Mouse (Mus musculus): Measurements from ENCODE around the gene Muc4.

The Muc4 gene

DNA sequence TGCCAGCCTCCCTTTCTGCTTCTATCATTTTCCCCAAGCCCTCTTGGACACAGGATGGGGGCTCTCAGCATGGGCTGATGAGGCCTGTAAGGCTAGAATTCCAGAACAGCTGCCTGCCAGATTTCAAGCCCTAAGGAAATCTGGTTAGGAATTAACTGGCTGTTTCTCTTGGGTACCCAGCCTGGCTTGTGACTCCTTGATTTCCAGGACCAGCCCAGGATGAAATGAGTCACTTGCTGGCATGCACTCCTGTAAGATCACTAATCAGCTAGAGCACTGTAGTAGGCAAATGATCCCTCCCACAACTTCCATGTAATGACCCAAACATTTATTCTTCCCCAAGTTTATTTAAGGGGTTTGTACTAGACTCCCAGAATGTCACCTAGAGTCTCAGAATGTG lies 7.4 kb upstream of the Muc4 start:
- no peak for DNase-seq

DNA sequence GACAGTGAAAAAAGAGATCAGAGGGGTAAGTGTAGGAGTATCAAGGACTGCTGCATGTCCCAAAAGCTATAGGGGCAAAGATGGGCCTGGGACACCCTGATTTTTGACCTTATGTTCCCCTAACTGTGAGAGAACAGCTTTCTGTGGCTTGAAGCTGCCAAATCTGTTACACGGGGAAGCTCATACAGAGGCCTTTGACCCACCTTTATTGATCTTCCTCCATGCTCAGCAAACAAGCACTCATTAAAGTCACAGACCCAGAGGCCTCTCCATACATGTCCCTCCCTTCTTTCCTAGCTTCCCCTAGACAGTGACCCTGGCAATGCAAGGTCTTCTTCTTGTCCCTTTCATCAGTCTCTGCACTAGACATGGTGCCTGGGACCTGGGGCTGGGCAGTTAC lies 7.0 kb upstream of the Muc4 start:
- no peak for DNase-seq

DNA sequence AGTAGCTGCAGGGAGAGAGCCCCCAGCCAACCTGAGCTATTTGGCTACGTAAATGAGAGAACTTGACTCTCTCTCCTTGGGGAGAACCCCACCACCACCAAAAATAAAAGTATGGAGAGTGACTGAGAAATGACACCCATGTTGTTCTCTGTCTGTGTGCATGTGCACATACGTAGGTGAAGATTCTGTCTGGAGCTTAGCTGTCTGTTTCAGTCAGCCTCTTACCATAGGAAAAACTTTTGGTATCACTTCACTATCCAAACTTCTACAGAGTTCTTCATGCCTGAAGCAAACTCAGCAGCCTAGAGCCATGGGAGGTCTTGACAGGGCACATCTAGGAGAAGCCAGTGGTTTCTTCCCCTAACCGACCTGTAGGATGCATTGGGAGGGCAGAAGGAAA lies 2.5 kb upstream of the Muc4 start:
- DNase-seq: no peak

DNA sequence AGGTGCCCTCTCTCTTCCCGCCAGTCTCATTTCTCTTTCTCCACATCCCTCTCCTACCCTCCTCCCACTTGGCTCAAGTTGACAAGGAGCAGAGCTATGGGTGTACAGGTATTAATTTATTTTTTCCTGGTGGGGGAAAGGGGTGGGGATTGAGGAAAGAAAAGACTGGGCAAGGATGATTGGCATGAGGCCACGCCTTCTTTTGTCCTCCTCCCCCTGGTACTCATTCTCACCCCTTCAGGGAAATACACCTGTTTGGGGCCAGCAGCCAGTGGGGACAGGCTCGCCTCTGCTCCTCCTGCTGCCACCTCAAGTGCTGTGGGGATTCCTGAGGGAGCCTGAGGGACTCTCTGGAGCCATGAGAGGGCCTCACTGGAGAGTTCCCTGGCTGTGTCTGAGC lies 336 bp downstream of the Muc4 start:
- no peak for DNase-seq

DNA sequence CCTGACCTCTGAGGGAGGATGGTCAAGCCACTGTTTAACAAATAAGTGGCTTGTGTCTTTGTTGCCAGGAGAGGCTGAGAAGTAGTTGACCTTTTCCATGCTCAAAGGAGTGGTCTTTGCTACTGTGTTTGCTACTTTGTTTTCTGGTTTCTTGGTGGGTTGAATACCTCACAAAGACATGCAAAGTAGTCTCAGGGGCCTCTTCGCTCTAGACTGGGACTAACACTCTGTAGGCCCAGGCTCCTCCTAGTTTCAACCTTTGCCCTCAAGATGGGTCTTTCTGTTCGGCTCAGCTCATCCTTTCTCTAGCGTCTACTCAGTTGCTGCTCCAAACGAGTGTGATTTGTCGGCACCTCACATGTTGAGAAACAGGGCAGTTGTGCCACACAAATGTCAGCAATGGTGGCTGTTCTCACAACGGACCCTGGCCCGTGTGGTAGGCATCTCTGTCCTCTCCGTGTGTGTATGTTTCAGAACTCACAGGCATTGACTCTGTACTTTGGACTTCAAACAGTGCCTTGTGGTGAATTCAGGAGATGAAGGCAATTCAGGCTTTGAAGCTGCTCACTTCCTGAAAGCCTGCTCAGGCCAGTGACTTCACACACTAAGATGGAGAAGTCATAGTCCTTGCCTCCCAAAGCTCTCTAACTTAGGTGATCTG lies 4.4 kb downstream of the Muc4 start:
- no peak for DNase-seq

DNA sequence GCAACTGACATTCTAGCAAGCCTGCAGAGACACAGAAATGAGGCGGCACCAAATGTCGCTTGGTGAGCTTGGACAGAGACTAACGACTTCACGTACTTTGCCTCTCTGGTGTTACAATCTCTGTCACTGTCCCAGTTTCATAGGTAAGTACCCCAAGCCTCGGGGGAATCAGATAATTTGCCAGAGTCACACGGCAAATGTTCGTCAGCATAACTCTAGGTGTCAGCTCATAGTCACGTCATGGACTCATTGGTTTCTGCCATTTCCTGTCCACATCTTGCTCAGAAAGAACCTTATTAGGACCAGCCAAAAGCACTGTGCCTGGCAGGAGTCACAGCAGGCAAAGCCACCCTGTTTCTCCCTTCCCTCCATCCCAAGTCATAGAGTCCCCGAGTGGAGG lies 5.7 kb downstream of the Muc4 start:
- no peak for DNase-seq

DNA sequence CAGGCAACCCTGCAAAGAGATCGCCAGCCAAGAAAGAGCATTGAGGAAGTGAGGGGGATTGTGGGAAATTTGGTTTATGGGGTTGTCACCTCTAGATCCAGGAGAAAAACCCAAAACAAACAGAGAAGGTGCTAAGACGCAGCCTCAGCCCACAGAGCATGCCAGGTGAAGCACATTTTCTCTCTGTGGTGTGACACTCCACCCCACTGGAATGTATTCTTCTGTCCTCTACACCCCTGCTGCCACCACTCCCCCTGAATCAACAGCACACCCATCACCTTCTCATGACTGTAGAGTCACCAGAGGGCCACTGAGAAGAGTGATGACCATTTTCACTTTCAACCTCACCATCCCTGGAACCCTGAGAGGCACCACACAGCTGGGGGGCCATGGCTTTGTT lies 7.0 kb downstream of the Muc4 start:
- no peak for DNase-seq

DNA sequence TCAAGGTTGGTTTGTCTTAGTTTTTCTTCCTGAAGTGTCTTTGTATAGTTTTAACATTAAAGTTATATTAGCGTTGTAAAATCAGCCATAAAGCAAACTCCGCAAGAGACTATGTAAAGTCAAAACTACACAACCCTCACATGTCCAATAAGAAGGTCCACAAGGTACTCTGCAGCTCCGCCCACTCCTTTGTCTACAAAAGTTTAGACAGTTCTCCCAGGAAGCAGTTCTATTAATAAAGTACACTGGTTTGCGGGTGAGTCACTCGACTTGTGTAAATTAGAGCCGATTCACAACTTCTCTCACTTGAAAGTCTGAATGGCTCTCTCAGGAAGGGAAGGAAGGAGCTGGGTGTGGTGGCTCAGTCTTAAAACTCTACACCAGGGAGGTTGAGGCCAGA lies 10.2 kb downstream of the Muc4 start:
- DNase-seq: no peak

DNA sequence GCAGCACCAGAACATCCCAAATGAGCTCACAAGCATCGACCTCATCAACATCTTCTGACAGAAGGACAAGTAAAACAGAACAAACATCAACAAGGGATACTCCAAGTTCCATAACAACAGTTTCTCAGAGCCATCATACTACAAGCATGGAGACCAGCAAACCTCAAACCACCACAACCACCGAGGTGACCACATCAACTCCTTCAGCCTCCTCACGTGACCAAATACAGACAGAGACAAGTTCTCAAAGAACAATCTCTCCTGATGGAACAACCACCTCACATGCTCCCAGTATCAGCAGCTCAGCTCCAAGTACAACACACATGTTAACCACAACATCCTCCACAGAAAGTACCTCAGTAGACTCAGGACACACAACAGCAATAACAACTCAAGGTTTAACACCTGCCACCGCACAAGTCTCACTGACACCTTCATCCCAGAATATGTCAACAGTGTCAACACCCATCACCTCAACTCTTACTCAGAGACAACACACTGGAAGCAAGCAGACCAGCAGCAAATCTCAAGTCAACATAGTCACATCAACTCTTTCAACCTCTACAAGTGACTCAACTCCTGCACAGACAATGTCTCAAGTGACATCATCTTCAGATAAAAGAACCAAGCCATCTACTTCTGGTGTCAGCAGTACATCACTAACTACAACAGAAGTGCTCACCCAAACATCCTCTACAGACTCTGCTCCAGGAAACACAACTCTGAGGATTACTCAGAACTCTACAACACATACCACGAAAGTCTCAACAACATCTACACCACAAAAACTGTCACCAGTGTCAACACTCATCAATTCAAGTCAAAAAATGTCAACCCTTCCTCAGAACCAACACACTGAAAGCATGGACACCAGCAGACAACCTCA lies 14.8 kb downstream of the Muc4 start:
- no peak for DNase-seq

DNA sequence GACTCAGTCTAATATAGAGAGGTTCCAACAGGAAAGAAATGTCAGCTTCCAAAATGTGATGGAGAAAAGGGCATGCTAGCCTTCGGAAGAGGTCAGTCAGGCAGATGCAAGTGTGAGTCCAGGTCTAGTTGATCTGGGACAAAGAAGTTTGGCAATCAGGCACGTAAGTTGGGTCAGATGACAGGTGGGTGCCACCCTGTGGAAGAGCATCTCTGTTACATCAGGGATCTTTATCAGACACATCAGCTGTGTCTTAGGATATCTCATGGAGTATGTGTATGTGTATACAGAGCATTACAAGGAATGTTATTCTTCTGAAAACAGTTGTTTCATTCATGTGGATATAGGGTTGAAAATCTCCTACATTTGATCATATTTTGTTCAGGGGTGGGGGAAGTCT lies 28.9 kb downstream of the Muc4 start:
- no peak for DNase-seq

DNA sequence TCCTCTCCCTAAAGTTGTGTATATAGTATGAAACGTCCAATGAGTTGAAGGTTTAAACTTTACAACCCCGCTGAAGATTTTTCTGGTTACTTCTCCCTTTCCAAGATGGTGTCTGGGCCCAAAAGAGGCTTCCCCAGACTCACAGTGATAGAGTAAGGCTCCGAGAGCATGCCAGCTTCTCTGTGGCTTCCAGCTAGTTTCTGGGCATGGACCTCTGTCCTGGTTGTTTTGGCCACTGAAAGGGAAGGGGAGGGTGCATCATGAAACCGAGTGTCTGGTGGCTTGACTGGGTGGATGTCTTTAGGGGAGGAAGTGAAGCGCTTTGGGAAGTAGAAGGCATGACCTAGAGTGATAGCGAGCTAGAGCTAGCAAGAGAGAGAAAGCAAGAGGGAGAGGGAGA lies 29.3 kb downstream of the Muc4 start:
- DNase-seq: no peak

DNA sequence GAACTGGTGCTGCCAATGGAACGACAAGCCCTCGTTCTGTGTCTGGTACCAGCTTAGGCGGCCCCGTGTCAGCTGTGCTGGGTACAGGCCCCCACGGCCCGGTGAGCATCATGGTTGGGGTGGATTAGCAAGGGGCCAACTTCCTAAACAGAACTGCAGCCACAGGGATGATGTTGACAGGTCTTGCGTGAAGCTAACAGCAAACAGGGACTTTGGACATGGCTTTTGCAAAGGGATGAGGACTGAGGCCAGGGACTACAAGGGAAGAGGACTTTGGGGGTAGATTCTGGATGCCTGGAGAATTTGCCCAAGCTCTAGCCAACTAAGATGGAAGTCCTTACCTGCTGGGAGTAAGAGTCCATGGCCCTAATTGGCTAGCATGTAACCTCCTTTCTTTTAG lies 31.2 kb downstream of the Muc4 start:
- no peak for DNase-seq

DNA sequence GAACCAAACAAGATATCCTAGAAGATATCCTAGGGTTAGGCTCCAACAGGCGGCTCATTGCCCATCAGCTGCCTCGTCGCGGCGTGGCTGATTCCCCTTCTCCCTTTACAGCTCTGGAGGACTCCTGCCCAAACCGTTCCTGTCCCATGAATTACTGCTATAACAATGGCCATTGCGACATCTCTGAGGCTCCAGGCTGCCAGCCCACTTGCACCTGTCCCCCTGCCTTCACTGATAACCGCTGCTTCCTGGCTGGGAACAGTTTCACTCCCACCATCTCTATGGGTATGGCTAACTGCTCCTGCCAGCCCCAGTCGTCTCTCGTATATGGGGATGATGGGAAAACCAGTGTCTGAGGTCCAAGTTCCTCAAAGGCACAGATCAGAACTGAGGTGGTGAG lies 41.0 kb downstream of the Muc4 start:
- DNase-seq: no peak

DNA sequence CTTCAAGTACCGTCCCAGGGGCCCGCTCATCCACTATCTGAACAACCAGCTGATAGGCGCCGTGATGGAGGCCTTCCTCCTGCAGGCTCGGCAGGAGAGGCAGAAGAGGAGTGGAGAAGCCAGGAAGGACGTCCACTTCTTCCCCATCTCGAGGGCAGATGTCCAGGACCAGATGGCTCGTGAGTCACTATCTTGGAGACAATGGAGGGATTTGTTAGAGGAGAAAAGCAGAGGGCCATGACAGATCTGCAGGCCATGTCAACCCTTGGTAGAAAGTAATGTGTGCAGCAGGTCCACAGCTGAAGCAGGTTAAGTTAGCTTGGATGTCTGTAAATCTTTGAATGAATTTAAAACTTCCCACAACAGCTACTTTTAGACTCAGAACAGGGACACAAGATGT lies 43.3 kb downstream of the Muc4 start:
- DNase-seq: peak; percentile 10 to 11

DNA sequence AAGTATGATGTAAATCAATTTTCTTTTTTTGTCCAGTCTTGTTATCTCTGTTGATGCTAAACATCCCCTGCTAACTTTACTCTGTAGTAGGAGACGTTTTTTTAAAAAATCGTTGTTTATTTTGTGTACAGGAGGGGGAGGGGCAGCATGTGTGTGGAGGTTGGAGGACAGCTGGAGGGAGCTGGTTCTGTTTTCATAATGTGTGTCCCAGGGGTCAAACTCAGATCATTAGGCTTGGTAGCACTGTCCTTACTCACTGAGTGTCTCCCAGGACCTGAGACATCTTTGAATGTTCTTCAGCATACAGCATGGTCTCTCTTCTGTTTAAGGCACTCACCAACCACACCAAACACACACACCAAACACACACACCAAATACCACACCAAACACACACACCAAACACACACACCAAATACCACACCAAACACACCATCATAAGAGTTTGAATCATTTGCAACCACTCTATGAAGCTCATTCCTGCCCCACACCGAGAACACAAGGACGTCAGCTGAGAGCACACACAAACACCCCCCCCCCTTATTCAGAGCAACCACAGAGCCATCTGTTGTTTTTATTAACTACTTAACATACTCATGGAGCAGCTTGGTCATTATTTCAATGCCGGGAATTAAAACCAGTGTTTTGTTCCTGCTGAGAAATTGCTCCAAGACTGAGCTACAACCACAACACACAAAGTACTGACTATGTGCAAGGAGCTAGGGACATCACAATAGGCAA lies 47.8 kb downstream of the Muc4 start:
- DNase-seq: no peak

DNA sequence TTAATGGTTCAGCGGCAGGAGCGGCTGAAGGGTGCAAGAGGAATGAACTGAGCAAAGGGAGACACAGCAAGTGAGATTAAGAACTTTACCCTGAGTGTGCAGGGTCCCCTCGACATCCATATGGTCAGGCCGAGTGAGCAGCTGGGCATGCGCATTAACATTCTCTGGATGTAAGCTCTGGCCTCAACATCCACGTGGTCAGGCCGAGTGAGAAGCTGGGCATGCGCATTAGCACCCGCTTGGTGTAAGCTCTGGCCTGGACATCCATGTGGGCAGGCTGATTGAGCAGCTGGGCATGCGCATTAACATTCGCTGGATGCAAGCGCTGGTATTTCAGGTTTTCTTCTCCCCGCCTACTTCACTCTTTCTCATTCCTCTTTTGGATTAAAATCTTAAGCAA lies 49.2 kb downstream of the Muc4 start:
- DNase-seq: no peak

DNA sequence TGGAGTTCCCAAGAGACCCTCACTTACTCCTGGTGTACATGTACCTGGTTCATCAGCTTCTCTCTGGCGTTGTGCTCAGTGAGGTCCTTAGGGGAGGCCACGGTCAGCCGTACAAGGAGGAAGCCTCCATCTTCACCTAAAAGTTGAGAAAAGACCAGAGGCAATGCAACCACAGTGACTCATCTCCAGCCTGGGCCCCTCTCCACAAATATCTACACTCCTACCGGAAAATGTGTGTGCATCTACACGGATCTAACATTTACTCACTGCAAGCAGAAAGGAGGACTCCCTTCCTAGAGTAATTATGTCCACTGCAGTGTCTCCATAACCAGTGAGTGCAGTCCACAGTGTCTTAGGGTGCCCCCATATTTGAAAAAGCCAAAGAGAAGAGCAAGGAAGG lies 54.4 kb downstream of the Muc4 start:
- DNase-seq: no peak

DNA sequence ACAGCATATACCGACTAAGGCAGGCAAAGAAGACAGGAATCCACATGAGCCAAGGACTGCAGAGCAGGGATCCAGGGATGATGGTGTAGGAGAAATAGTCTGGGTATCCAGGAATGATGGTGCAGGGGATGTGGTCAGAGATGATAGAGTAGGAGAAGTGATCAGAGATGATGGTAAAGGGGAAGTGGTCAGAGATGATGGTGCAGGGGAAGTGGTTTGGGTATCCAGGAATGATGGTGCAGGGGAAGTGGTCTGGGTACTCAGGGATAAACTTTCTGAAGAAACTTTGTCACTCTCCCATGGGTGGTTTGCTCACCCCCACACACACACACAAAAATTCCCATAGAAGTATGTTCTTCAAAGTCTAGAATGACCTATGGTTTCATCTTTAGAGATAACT lies 59.5 kb downstream of the Muc4 start:
- DNase-seq: no peak

DNA sequence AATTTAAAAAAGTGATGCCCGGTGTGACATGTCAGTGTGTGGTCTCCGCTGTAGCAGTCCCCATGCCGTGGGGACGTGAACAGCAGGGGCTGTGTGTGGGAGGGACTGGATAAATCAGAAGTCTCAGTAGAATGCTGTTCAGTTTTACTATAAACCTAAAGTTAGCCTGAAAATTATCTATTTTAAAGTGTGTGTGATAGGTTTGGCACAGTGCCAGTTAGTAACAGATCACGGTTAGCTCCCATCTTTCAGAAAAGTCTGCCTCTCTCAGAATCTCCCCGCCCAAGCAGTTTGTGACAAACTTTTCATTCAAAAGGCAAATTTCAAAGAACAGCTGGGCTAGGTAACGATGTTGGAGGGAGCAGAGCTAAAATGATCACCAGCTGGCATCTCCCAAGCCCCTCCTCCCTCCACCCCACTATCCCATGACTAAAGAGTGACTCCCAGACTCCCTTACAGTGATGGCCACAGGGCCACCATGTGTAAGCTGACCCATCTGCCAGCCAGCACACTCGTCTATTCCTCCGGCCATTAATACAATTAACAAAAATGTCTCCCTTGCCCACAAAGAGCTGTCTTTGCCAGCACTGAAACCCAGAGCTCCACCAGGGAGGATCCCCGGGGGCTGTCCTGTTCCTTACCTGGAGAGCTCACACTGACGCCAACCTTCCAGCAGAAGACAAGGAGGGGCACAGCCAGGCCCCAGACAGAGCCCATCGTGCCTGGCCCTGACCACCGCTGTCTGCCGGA lies 61.2 kb downstream of the Muc4 start:
- no peak for DNase-seq

DNA sequence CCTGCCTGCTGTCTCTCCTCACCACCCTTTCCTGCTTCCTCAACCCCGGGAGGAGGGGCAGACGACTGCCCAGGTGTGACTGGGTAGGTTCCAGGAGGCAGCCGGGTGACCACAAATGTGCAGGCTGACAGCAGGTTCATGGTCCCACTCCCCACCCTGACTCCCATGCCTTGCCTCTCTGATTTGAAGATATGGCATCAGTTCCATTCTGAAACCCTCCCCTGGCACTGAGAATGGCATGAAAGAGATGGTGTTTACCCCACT lies 61.7 kb downstream of the Muc4 start, which contains the start of gene Muc20:
TSS of gene Muc20 (minus strand) at position 10 of the 264 bp plus-strand sequence.
- no peak for DNase-seq

DNA sequence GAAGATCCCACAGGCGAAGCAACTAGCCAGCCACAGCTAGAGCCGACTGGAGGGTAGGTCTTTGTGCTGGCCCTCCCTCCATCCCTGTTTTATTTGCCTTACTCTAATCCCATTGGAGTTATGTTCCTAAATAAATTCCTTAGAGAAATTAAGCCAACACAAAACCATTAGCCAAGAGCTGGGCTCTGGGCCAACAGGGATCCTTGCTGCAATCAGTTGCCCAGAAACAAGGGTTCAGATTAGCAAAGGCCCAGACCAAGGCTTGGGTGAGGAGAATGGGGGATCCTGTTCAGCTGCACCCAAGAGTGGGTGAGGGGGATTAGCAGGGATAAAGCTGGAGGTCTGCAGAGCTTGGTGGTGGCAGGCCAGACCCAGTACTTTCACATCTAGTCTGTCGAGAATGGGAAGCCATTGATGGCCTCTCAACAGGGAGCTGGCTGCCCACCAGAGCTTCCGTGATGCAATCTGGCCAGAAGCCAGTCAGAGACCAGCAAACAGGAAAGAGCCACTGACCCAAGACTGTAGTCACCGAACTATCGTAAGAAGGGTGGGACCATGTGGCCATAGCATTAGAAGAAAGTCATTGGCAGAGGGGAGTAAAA lies 67.7 kb downstream of the Muc4 start:
- DNase-seq: peak; percentile 62 to 64

DNA sequence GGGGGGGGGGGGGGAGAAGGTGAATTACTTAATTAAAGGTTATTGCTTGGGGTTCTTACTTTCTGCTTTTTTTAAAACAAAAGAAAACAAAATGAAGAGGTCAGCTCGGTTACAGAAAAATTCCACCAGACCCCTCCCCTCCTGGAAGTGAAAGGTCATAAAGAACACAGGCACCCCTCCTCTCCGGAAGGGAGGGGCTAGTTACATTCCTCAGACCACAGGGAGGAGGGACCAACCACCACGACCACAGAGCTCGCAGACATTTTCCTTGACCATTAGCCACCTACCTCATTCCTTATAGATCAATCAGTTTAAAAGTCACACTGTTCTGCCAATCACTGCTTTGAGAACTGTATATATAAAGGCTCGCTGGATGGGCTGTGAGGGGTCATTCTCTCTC lies 68.2 kb downstream of the Muc4 start:
- no peak for DNase-seq

DNA sequence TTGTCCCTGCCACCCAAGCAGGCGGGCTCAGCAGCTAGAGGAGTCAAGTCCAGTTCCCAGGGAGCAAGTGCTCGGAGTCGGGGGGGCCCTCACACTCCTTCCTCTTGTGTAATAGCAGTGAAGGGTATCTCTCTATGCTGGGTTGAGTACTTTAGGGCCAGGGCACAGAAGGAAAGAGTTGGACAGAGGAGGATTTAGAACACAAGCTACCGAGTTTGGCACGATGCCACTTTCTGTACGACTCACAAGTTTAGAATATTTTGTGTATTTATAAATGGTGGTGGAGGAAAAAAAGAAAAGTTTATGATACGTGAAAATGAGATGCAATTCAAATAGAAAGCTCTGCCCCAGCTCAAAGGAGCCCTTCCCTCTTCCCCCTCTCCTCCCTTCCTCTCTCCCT lies 69.5 kb downstream of the Muc4 start:
- no peak for DNase-seq
